Mouse (Mus musculus) hindbrain, embryonic 13.5 days (tissue): ENCODE data around the gene Dlgap4. TPM values are rescaled to one million over a fixed set of nuclear protein-coding genes. Genes with fewer than 3 reads are reported as not detected.
A peak's percentile ranks its signal among the peaks of the same experiment; 100 is the strongest.

Source experiments
- ATAC-seq: fragments of 200-750 bp; cut with Nextera tagmentation; 2 replicates; pipeline ENCODE4 v1.8.0; 2017; ENCODE audit warnings: moderate TSS enrichment; ENCODE audit not compliant: low FRiP score
- H3K27ac ChIP-seq: fragments of 300-500 bp; sonication (generic); 2 replicates; pipeline ENCODE4 v1.5.1; 2015; ENCODE audit warnings: inconsistent platforms, mild to moderate bottlenecking, moderate library complexity
- H3K27me3 ChIP-seq: fragments of 300-500 bp; sonication (generic); 2 replicates; pipeline ENCODE4 v1.6.1; 2015; ENCODE audit warnings: mild to moderate bottlenecking, inconsistent platforms
- H3K36me3 ChIP-seq: fragments of 300-500 bp; sonication (generic); 2 replicates; pipeline ENCODE4 v1.6.1; 2015; ENCODE audit warnings: mild to moderate bottlenecking, inconsistent platforms
- H3K4me1 ChIP-seq: fragments of 300-500 bp; sonication (generic); replicated peaks from 2 replicates; pipeline ENCODE4 v1.6.1; 2015; ENCODE audit warnings: inconsistent platforms
- H3K4me2 ChIP-seq: fragments of 300-500 bp; sonication (generic); 2 replicates; pipeline ENCODE4 v1.6.1; 2015; ENCODE audit warnings: inconsistent platforms, mild to moderate bottlenecking, moderate library complexity
- H3K4me3 ChIP-seq: fragments of 300-500 bp; sonication (generic); 2 replicates; pipeline ENCODE4 v1.5.1; 2015; ENCODE audit warnings: mild to moderate bottlenecking, inconsistent platforms
- H3K9ac ChIP-seq: fragments of 300-500 bp; sonication (generic); 2 replicates; pipeline ENCODE4 v1.6.1; 2015; ENCODE audit warnings: mild to moderate bottlenecking, inconsistent platforms
- H3K9me3 ChIP-seq: fragments of 300-500 bp; sonication (generic); 2 replicates; pipeline ENCODE4 v1.6.1; 2016; ENCODE audit warnings: inconsistent platforms
- WGBS: fragments of 180-500 bp; shearing (Covaris S2); methylation state at CpG from one replicate; pipeline ENCODE4 v1.1.7; 2015; 5-methylcytosine and 5-hydroxymethylcytosine counted together
- polyA plus RNA-seq: library from polyadenylated mRNA; unstranded; fragments of >200 nt; fragmentation: Nextera tagmentation; extraction: Ambion mirVana; gene quantifications from 2 replicates; pipeline ENCODE4 v1.2.1, GENCODE M21; 2015

The Dlgap4 gene
- polyA plus RNA-seq, 1 experiment from 2014 or later: 232 TPM

DNA sequence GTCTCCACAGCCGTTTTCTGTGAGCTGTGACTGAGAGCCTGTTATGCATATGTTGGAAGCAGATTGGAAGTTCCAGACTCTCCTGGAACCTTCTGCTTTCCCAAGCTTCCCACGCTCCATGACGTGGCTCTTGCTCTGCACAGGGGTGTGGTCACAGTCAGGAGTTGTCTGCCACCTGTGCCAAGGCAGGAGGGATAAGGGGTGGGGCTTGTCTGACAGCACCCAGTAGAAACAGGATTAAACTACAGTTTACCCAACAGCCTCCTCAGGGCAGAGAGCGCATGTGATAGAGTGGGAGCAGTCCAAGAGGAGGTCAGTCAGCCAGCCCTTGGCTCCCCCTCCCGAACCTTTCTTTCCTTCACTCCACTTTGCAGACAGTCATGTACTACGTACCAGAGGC, 118.6 kb downstream of the Dlgap4 start:
- Histone ChIP-seq H3K4me1 (peaks cover 81% of the 10 kb centered on the region), H3K4me2 (no peak overlapping the region), H3K4me3 (no peak overlapping the region), H3K27me3 (no peaks in the 10 kb centered on the region), H3K36me3 (peaks cover 14% of the 10 kb centered on the region; the same call in 1 of the 2 replicates), H3K9me3 (no peaks in the 10 kb centered on the region), H3K27ac (peak overlapping the region; percentile 31; the same call in 1 of the 2 replicates), H3K9ac (0 out of 2 replicates have a peak overlapping the region, but pooled peaks have one; percentile 9)
- 0 out of 2 replicates have a peak, but pooled peaks have one; percentile 26 for ATAC-seq
- WGBS: 78% methylated on average over 6 of the region's 6 CpGs

DNA sequence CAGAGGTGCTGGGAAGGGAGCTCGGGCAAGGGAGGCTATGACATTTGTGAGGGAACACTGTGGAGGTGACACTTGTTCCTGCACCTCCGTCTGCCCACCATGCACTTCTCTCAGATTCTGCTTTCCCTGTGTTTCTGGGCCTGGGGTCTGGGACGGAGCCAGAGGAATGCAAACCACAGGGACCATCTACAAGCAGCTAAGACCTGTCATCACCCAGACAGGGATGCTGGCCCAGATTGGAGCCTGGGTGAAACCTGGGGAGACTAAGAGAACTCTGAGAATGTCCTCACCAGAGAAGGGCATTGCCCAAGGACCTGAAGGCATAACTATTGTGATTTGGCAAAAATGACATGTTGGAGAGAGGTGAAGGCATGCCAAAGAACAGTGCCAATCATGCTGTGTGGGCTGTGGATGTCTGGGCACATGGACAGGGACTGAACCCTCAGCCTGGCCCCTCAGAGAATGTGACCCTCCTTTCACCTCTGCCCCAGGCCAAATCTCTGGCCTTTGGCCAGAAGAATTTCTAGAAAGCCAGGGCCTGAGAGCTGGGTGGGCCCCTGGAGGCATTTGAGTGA, 122.3 kb downstream of the Dlgap4 start:
- 76% methylated on average over 3 of the region's 3 CpGs for WGBS
- peaks cover 75% of the 10 kb centered on the region for H3K4me1 ChIP-seq

DNA sequence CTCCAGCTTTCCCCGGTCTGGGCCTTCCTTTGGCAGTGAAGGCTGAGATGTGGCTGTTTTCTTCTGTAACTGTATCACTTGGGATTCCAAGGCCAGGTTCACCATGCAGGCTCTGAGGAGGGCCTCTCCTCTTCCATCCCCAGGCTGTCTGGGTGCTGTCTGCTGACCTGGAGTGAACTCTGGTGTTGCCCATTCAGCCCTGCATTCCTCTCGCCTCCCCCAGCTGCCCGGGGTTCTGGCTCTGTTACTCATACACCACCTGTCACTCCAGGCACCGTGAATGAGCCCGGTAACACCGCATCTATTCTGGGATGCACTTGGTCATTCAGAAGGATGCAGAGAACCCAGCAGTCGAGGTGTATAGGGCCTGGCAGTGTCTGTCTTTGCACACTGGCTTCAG, 123.3 kb downstream of the Dlgap4 start:
- H3K4me2 ChIP-seq: no peak overlapping the region
- whole genome bisulfite sequencing: 39% methylated on average over 7 of the region's 7 CpGs
- H3K36me3 ChIP-seq: 0 out of 2 replicates have a peak, but pooled peaks cover 5% of the 10 kb centered on the region
- ATAC-seq: no peak
- H3K4me3 ChIP-seq: no peak overlapping the region
- H3K4me1 ChIP-seq: peaks cover 79% of the 10 kb centered on the region
- H3K9ac ChIP-seq: no peak overlapping the region
- H3K9me3 ChIP-seq: no peaks in the 10 kb centered on the region
- H3K27ac ChIP-seq: no peak overlapping the region
- no peaks in the 10 kb centered on the region for H3K27me3 ChIP-seq

More for the DNA sequence above, 122.3 kb downstream of the Dlgap4 start:
- no peak overlapping the region for H3K4me2 ChIP-seq
- no peak overlapping the region for H3K4me3 ChIP-seq
- H3K27me3 ChIP-seq: no peaks in the 10 kb centered on the region
- peaks cover 8% of the 10 kb centered on the region; the same call in 1 of the 2 replicates for H3K36me3 ChIP-seq
- H3K9me3 ChIP-seq: no peaks in the 10 kb centered on the region
- ATAC-seq: no peak
- H3K27ac ChIP-seq: no peak overlapping the region
- H3K9ac ChIP-seq: peak overlapping the region; percentile 35; the same call in 1 of the 2 replicates

DNA sequence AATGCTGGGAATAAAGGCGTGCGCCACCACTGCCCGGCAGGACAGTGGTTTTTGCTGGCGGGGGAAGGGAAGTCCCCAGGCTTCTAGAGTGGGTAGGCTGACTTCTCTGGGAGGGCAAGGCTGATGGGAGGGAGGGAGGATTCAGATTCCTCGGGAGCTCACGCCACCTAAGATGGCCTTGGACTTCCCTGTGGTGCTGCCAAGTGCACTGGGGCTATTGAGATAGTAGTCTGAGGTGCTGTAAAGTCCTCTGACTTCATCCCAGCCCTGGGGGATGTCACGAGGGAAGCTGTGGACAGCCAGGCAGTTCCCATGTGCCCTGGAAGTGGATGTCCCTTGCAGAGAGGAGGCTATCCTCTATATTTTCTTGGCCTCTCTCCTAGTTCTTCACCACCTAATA, 124.5 kb downstream of the Dlgap4 start:
- Histone ChIP-seq H3K9ac (no peak overlapping the region), H3K4me2 (no peak overlapping the region), H3K27ac (no peak overlapping the region), H3K27me3 (no peaks in the 10 kb centered on the region), H3K36me3 (0 out of 2 replicates have a peak, but pooled peaks cover 5% of the 10 kb centered on the region), H3K9me3 (no peaks in the 10 kb centered on the region), H3K4me3 (no peak overlapping the region), H3K4me1 (peaks cover 79% of the 10 kb centered on the region)
- no peak for ATAC-seq
- WGBS: 78% methylated on average over 7 of the region's 7 CpGs

DNA sequence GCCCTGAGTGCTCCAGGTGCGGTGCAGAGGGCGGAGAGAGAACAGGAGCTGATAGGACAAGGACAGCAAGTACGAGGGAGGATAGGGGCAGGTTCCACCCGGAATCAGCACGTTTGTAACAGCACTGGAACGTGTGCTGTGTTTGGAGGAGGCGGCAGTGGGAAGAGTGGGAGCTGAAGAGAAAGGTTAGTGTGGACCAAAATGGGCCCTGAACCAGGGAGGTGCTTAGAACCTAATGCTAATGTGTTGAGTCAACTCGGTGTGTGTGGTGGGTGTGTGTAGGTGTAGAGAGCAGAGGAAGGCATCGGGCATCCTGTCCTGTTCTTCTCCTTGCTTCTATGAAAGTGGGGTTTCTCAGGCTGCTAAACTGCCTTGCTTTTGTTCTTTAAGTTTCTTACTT, 127.8 kb downstream of the Dlgap4 start:
- Histone ChIP-seq H3K4me1 (peaks cover 65% of the 10 kb centered on the region), H3K36me3 (peaks cover 24% of the 10 kb centered on the region), H3K9me3 (no peaks in the 10 kb centered on the region), H3K4me2 (no peak overlapping the region), H3K27me3 (no peaks in the 10 kb centered on the region), H3K4me3 (no peak overlapping the region), H3K27ac (peak overlapping the region; percentile 37; the same call in 1 of the 2 replicates), H3K9ac (no peak overlapping the region)
- 88% methylated on average over 9 of the region's 9 CpGs for WGBS
- ATAC-seq: no peak

DNA sequence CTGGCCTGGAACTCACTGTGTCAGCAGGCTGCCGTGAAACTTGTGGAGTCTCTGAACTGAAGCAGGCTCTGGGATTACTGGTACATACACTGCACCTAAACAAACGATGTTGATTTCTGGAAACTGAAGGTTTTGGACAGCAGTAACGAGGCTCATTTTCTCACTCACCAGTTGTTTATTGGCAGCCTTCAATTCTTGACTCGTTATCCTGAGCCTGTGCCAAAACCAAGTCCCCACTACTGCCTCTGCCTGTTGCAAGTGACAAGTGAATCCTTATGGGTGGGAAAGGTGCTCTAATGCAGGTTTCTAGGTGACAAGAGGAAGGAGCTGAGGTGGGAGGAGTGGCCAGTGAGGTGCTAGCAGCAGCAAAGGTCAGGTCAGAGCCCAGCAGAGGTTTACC, 128.5 kb downstream of the Dlgap4 start:
- Histone ChIP-seq H3K9ac (no peak overlapping the region; the same call in 1 of the 2 replicates), H3K4me2 (no peak overlapping the region), H3K4me1 (peaks cover 57% of the 10 kb centered on the region), H3K9me3 (no peaks in the 10 kb centered on the region), H3K36me3 (peaks cover 27% of the 10 kb centered on the region), H3K27me3 (no peaks in the 10 kb centered on the region), H3K27ac (peak overlapping the region; percentile 37; the same call in 1 of the 2 replicates), H3K4me3 (no peak overlapping the region)
- ATAC-seq: no peak
- 72% methylated on average over 4 of the region's 4 CpGs for WGBS

DNA sequence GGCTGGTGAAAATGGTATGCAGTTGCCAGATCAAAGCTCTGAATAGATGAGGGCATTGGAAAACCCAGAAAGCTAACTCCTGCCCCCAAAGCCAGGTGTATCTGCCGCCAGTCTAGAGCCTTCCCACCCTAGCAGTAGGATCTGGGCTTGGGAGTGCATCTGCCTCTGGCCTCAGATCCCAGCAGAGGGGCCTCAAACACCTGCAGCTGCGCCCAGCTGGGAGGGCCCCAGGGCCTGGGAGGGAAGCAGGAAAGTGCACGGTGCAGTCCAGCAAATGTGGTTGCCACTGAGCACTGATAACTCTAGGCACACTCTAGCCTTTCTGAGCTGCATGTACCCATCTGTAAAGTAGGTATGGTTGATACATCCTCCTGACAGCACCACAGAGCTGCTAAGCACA, 129.7 kb downstream of the Dlgap4 start:
- H3K9me3 ChIP-seq: no peaks in the 10 kb centered on the region
- H3K27ac ChIP-seq: no peak overlapping the region
- no peaks in the 10 kb centered on the region for H3K27me3 ChIP-seq
- peaks cover 48% of the 10 kb centered on the region for H3K4me1 ChIP-seq
- H3K4me2 ChIP-seq: no peak overlapping the region
- no peak for ATAC-seq
- peaks cover 38% of the 10 kb centered on the region for H3K36me3 ChIP-seq
- H3K4me3 ChIP-seq: no peak overlapping the region
- no peak overlapping the region for H3K9ac ChIP-seq
- WGBS: 71% methylated on average over 3 of the region's 3 CpGs

DNA sequence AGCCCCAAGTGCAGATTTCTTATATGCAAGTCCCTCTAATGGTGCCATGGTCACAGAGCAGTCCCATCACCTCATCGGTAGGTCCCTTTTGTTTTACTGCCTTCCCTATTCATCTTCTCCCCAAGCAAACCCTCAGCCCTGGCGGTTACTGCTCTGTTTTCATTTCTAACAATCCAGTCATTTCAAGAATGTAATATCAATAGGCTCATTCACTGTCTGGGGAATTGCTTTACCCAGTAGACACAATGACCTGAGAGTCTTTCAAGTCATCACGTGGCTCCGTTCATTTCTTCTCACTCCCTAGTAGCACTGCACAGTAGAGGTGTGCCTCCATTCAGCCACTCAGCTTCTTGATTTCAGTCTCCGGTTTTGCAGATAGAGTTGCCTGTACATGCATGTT, 130.9 kb downstream of the Dlgap4 start:
- H3K27ac ChIP-seq: no peak overlapping the region
- no peak overlapping the region for H3K4me2 ChIP-seq
- peaks cover 50% of the 10 kb centered on the region for H3K36me3 ChIP-seq
- H3K27me3 ChIP-seq: no peaks in the 10 kb centered on the region
- no peak overlapping the region for H3K9ac ChIP-seq
- no peak overlapping the region for H3K4me3 ChIP-seq
- H3K4me1 ChIP-seq: peaks cover 47% of the 10 kb centered on the region
- no peak for ATAC-seq
- no peaks in the 10 kb centered on the region for H3K9me3 ChIP-seq
- WGBS: 68% methylated on average over 5 of the region's 5 CpGs

DNA sequence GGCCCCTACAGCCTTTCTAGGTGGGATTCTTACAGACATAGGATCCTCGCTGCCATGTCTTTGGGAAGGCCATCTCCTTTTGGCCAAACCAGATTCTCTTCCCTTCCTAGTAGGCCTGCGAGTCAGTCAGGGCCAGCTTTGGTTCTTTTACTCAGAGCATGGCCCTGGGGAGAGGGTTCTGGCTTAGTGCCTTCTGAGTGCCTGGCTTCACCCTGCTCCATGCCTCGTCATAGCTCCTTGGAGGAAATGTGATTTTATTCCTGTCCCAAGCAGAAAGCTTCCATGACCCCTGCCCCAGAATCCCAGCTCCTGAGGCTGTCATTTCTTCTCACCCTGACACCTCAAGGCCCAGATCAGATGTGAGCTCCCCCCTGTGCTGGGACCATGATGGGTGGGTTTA, 133.8 kb downstream of the Dlgap4 start:
- Histone ChIP-seq H3K36me3 (peaks cover 77% of the 10 kb centered on the region), H3K27me3 (no peaks in the 10 kb centered on the region), H3K4me1 (peaks cover 20% of the 10 kb centered on the region), H3K27ac (0 out of 2 replicates have a peak overlapping the region, but pooled peaks have one; percentile 35), H3K9ac (no peak overlapping the region), H3K4me3 (no peak overlapping the region), H3K4me2 (no peak overlapping the region), H3K9me3 (no peaks in the 10 kb centered on the region)
- 92% methylated on average over 3 of the region's 3 CpGs for WGBS
- no peak for ATAC-seq

DNA sequence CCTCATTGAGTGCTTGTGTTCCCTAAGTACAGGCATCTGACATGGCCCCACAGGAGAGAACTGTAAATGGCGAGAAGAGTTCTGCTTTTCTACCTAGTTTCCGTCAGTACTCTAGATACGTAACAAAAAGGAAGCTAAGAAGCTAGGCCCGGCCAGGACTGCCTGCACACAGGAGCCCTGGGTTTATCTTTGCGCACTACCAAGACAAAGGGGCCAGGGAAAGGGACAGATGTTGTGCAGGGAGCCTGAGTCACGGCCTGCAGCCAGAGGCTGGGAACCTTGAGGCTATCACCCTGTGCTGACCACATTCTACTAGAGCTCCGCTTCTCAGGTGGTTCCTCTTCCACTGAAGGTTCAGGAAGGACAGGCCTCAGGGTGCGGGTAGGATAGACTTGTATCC, 136.2 kb downstream of the Dlgap4 start:
- no peaks in the 10 kb centered on the region for H3K9me3 ChIP-seq
- peaks cover 94% of the 10 kb centered on the region for H3K36me3 ChIP-seq
- H3K4me2 ChIP-seq: no peak overlapping the region
- 92% methylated on average over 8 of the region's 8 CpGs for WGBS
- H3K9ac ChIP-seq: no peak overlapping the region
- ATAC-seq: no peak
- H3K4me1 ChIP-seq: peaks cover 4% of the 10 kb centered on the region; the same call in 1 of the 2 replicates
- no peak overlapping the region for H3K27ac ChIP-seq
- H3K4me3 ChIP-seq: no peak overlapping the region
- no peaks in the 10 kb centered on the region for H3K27me3 ChIP-seq

DNA sequence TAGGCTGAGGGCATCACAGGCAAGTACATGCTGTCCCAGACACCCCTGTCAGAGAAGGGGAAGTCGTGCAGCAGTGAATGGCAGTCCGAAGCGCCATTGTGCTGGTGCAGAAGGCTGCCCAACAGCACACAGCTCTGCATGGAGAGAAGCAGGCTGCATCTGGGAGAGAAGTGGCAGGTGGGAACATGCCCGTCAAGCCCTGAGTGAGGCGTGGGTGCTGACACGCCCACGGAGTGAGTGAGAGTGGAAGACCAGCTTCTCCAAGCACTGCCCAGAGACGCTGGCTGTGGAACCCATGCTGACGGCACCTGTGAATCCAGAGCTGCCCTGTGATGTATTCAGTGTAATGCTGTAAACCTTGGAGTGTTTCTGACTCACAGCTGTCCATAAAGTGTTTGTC, 143.4 kb downstream of the Dlgap4 start:
- no peak overlapping the region for H3K27ac ChIP-seq
- H3K4me3 ChIP-seq: no peak overlapping the region
- ATAC-seq: no peak
- no peak overlapping the region for H3K4me2 ChIP-seq
- peaks cover 3% of the 10 kb centered on the region; the same call in 1 of the 2 replicates for H3K9me3 ChIP-seq
- no peaks in the 10 kb centered on the region for H3K4me1 ChIP-seq
- no peaks in the 10 kb centered on the region for H3K27me3 ChIP-seq
- H3K9ac ChIP-seq: no peak overlapping the region
- 95% methylated on average over 9 of the region's 9 CpGs for WGBS
- peaks cover 96% of the 10 kb centered on the region for H3K36me3 ChIP-seq

DNA sequence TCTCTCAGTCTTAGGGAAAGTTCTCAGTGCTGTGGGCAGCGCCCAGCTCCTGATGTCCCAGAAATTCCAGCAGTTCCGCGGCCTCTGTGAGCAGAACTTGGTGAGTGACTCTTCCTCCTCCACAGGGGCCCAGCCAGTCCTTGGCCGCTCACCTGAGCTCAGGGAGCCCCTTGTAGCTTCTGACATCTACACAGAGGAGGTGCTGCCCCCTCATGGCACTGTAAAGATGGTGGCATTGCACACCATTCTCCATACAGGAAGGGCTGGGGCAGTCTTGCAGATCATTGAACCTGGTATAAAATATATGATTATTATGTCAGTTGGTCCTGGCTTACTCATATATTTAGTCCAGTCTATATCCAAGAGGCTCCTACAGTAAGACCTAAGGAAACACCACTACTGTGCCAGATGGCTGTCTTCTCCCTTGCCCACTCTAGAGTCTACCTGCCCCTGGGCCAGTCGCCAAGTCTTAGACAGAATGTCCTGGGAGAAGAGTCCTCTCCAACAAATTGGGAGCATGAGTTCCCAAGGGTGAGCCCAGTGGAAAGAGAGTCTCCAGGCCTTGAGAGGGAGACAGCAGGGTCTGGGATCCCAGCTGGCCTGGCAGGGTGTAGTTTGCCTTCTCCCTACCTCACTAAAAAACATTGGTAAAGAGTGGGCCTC, 147.5 kb downstream of the Dlgap4 start:
- H3K27ac ChIP-seq: no peak overlapping the region
- H3K27me3 ChIP-seq: no peaks in the 10 kb centered on the region
- H3K9ac ChIP-seq: no peak overlapping the region
- 92% methylated on average over 5 of the region's 5 CpGs for WGBS
- H3K9me3 ChIP-seq: peaks cover 3% of the 10 kb centered on the region; the same call in 1 of the 2 replicates
- ATAC-seq: no peak
- H3K4me1 ChIP-seq: no peaks in the 10 kb centered on the region
- no peak overlapping the region for H3K4me2 ChIP-seq
- peaks cover 91% of the 10 kb centered on the region for H3K36me3 ChIP-seq
- no peak overlapping the region for H3K4me3 ChIP-seq
